Mouse (Mus musculus) heart, postnatal 10 days (tissue): ENCODE data around the gene Bean1. TPM values are rescaled to one million over a fixed set of nuclear protein-coding genes. Genes with fewer than 3 reads are reported as not detected.

Source experiments
- DNase-seq, 2 experiments: peaks; one replicate each; pipeline ENCODE4 v3.0.0; 2021
- intact Hi-C: fragments of 180-260 bp; cut with DNase I; formaldehyde crosslinking; loops from one replicate; pipeline ENCODE4 v1.15.1; 2025
- total RNA-seq, 2 experiments: library from RNA; stranded (reverse); gene quantifications; 2 replicates each; pipeline ENCODE4 v1.2.3; 2021

Gene Bean1
- total RNA-seq, 2 experiments from 2014 or later, result 2.9 to 4.3 TPM

DNA sequence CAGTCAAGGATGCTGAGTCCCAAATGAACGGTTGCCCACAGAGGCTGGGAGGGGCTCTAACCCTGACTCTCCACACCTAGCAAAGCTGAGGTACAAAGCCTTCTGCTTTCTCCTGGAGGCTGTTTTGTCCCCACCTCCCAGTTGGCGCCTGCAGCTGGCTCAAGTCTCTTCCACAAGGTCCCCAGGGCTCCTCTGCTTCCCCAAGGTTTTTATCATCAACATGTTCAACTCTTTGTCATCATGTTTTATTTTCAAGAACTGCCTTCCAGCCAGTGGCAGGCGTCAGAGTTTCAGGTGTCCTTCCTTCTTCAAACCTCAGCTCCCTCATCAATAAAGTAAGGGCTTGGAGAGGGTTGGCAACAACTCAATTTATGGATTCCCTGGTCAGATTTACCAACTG lies 781 bp upstream of the Bean1 start:
- DNase-seq, result no peak

GRCm38 (mm10) chr8:104171050-104171620 lies 893 bp downstream of the Bean1 start:
- DNase-seq, result peak in 1 of 2 experiments; percentile 16
- intact Hi-C loops, result no loop called here

More for the DNA sequence above, 781 bp upstream of the Bean1 start:
- intact Hi-C loops, result no loop called here

GRCm38 (mm10) chr8:104172420-104172819 lies 2.2 kb downstream of the Bean1 start:
- no peak for DNase-seq
- intact Hi-C loops, result no loop called here

DNA sequence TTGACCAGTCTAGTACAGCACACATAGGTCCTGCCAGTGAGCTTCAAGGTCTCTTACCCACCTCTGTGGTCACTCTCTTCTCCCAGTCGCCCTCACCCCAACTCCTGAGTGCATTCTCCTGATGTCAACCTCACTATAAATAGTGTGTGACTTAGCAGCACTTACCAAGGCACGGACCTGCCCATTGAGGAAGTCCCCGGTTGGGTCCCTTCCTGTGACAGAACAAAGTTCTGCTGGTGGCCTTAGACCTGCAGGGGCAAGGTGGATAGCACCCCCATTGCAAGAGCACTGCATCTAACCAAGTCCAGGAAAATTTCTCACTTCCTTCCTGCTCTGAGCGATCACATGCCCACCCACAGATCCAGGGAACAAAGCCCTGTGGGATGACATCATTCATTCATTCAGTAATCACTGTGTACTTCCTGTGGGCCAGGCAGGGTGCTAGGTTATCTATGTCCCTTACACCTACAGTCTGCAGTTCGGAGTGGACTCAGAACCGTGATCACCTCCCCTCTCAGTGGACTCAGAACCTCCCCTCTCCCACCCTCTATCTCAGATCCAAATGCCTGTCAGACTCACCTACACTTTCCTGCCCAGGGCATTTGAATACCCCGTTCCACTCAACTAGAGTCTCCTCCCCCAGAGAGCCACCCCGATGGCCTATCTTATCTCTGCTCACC lies 5.7 kb downstream of the Bean1 start:
- intact Hi-C loops, result no loop called here

DNA sequence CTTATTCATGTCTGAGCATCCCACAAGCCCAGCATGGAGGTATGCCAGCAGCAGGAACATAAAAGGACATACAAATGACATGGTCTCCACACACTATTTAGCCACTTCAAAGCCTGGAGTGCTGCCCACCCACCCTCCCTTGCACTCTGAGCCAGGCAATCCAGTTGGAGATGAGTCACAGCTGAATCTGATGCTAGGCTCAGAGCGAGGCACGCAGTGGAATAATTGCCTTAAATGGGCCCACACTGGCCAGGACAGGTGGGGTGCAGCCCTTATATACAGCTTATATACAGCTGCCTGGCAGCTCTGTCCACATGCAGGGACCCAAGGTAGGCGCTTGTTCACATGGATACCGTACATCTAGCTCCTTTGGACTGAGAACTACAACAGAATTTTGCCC lies 6.8 kb downstream of the Bean1 start:
- peak in 1 of 2 experiments; percentile 15 for DNase-seq

More for the DNA sequence above, 5.7 kb downstream of the Bean1 start:
- DNase-seq, result peak; percentile 16 to 20

DNA sequence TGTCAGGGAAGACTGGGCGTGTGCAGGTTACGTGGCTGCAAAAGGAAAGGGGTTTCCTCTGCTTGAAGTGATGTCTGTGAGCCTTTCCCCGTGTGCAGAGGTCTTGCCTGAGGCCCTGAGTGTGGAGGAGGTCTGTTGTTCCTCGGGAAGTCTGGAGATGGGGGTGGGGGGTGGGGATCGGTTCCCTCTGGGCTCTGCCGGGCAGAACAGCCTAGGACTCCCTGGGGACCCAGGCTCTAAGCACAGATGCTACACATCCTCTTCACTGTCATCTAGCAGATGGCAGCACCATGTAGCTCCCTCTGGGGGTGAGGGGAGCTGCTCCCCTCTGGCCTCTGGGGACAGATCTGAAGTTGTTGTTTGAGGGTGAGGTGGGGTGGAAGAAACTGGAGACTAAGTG lies 14.7 kb downstream of the Bean1 start:
- no peak for DNase-seq
- intact Hi-C loops, result no loop called here

More for the DNA sequence above, 6.8 kb downstream of the Bean1 start:
- intact Hi-C loops, result no loop called here

DNA sequence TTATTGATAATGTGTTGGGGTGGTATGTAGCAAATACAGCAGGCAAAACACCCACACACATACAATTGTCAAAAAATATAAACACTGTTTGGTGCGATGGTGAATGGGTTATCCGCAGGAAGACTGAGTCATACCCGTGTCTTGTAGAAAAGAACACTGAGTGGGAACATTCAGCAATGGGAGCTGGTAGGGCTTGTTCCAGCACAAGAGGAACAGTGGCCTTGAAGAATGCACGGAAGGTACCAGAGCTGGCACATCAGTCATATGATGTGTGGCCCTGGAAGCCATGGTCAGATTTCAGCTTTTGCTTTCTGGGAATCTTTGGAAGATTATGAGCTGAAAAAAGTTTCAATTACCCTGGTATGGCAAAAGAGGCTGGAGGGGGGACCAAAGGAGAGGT lies 16.6 kb downstream of the Bean1 start:
- intact Hi-C loops, result no loop called here
- no peak for DNase-seq

GRCm38 (mm10) chr8:104187622-104188021 lies 17.4 kb downstream of the Bean1 start:
- no peak for DNase-seq

GRCm38 (mm10) chr8:104188459-104188858 lies 18.2 kb downstream of the Bean1 start:
- intact Hi-C loops, result no loop called here
- DNase-seq, result no peak

More at GRCm38 (mm10) chr8:104187622-104188021, 17.4 kb downstream of the Bean1 start:
- intact Hi-C loops, result no loop called here

DNA sequence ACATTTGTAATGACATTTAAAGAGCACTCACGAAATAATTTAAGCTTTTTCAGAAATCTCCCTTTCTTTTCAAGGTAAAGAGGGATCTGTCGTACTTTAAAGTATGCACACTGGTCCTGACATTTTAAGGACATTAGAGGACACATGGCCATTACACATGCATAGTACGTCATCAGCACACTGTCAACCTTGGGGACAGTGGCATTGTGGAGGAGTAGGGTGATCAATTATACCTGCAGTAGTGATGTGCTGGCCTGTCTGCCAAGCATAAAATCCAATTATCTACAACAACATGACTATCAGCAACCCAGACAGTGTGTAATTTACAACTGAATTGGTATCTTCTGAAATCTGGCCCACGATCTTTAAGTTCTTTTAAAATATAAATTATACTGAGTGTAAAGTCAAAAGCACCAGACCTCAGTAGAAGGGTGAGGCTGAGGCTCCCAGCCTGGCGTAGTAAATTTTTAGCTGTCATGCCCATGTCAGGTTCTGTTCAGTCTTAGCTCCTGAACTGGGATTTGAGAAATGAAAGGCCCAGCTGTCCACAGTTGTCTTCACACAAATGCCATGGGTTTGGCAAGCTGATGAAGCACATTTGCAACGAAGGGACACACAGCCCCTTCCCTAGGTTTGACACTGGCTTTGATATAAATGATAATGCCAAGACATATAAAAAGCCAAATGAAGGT lies 20.7 kb downstream of the Bean1 start:
- intact Hi-C loops, result no loop called here
- no peak for DNase-seq

GRCm38 (mm10) chr8:104191496-104191895 lies 21.3 kb downstream of the Bean1 start:
- peak; percentile 68 to 75 for DNase-seq
- intact Hi-C loops, result no loop called here

DNA sequence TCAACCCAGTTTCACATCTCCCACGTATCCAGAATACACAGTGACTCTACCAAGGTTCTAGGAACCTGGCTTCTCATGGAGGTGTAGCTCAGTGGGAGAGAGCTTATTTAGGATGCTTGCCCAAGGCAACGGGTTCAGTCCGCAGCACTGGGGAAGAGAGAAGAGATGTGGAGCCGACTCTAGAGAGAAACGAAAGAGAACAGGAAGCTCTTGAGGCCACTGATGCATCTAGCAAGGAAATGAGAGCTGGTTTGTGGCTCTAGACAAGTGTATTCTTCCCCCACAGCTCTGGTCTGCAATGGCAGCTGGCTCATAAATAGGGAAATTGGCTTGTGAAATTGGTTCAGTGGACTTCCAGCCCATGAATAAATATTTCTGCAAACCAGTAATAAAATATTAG lies 29.6 kb downstream of the Bean1 start:
- intact Hi-C loops, result no loop called here
- DNase-seq, result no peak

DNA sequence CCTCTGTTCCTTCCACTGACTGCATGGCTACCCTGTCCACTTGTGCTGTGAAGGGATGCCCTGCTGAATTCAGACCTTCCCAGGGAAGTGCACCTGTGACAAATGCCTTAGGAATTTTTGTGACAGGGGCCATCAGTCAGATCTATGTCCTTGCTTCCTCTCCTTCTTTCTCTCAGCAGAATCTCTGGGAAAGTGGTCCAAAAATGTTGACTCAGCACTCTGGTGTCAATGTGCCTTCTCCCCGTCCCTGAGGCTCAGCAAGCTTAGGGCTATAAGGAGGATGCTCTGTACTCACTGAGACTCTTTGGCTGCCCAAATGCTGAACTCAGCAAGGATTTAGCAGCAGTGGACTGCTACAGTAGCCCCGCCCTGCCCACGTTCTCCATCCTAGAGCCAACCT lies 31.4 kb downstream of the Bean1 start:
- intact Hi-C loops, result no loop called here

DNA sequence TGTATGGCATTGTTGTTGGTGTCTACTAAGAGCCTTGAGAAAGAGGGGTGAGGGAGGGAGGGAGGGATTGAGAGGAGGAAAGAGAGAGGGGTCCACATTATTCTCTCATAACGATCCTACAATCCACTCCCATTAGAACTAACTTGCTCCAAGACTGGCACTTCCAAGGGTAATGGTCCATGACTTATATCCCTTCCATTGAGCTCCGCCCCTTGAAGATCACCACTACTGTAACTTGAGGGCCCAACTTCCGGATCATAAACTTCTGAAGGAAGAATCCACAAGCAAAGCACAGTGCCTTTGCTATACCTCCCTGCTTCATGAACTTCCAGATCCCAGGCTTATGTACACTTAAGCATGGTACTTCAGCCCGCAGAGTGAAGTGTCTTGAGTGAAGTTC lies 32.1 kb downstream of the Bean1 start:
- intact Hi-C loops, result no loop called here
- no peak for DNase-seq

More for the DNA sequence above, 31.4 kb downstream of the Bean1 start:
- no peak for DNase-seq

- intact Hi-C loops, result no loop called here
- no peak for DNase-seq
These were observed 35.0 kb downstream of the Bean1 start for GRCm38 (mm10) chr8:104205292-104205691.

GRCm38 (mm10) chr8:104217601-104218000 lies 47.4 kb downstream of the Bean1 start:
- intact Hi-C loops, result no loop called here
- no peak for DNase-seq

- peak; percentile 46 to 70 for DNase-seq
- intact Hi-C loops, result loop anchor here (1.0 kb wide), 2 partner anchors 73 to 134 kb away; no protein-coding TSS in a partner anchor
These were observed 48.8 kb downstream of the Bean1 start for GRCm38 (mm10) chr8:104219079-104219478.

GRCm38 (mm10) chr8:104219806-104220205 lies 49.6 kb downstream of the Bean1 start:
- intact Hi-C loops, result loop anchor here (1.0 to 5.0 kb wide), 3 partner anchors 74 to 188 kb away; no protein-coding TSS in a partner anchor
- peak; percentile 80 to 90 for DNase-seq

GRCm38 (mm10) chr8:104227048-104227447 lies 56.8 kb downstream of the Bean1 start:
- DNase-seq, result no peak
- intact Hi-C loops, result no loop called here

DNA sequence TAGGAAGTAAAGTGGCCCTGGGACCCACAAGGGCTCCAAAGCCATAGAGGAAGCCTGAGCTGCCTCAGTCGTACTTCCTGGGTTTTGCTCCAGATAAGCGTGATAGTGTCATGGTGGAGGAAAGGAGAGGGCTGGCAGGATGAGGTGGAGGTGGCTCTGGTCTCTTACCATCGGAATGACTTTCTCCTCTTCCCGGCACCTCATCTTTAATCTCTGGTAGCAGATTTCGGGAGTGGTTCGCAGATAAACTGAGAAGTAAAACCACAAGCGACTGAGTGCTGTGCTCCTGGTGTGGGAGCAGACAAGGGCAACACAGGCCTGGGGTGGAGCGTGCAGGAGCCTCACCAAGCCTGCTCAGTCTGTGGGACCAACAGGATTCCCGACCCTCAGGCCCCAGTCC lies 60.1 kb downstream of the Bean1 start:
- DNase-seq, result no peak
- intact Hi-C loops, result no loop called here

DNA sequence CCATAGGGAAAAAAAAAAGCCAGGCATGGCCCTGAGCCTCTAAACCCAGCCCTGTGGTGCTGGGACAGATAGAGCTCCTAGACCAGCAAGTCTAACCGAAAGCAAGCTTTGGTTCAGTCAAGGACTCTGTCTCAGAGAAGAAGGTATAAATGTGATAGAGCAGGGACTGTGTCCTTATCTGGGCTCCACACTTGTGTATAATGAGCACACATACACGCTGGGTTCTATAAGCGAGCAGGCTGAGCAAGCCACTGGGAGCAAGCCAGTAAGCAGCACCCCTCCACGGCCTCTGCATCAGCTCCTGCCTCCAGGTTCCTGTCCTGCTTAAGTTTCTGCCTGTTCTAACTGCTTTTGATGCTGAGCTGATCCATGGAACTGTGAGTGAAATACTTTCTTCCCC lies 61.8 kb downstream of the Bean1 start:
- intact Hi-C loops, result no loop called here

DNA sequence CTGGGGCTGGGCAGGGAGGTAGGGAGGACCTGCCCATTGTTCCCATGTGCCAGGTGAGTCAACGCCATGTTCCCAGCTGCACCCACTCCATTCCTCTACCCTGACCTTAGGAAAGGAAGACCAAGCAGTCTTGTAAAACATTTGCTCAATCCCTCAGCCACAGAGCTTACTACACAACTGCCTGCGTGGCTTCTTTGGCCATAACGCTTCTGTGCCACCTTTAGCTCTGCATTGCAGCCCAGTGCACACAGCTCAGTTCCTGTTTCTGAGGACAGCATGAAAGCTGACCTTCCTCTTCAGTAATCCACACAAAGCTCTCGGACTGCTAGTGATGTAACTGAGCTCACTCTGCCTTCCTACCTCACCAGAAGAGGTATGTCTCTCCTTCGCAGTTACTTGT lies 62.7 kb downstream of the Bean1 start:
- no peak for DNase-seq
- intact Hi-C loops, result no loop called here

More for the DNA sequence above, 61.8 kb downstream of the Bean1 start:
- no peak for DNase-seq
